Mouse (Mus musculus) bone marrow macrophage, adult 2 months (primary cell): ENCODE data around the gene Amz1.

ENCODE experiments used
- CTCF ChIP-seq: IDR thresholded peaks from 2 replicates; pipeline ENCODE4 v1.5.1; 2012; ENCODE audit warnings: low read depth, mild to moderate bottlenecking, low read length, moderate library complexity
- POLR2A ChIP-seq: IDR thresholded peaks from 2 replicates; pipeline ENCODE4 v1.6.1; 2012; ENCODE audit warnings: mild to moderate bottlenecking, low read depth, low read length, borderline replicate concordance

DNA sequence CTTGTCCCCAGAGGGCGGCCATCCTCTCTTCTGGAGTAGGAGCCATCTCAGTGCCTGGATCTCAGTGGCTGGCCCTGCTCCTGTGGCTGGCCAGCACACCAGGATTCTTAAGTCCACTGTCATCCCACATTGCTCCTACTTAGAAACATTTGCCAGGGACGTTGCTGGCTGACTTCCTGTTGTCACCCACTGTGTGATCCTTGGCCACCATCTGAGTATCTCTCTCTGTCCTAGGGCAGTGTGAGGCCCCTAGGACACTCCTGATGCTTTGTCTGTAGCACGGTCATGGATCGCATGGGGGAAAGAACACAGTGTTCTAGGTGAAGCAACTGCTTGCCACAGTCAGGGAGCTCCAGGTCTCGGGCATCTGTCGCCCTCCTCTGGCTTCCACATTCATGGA lies 13.6 kb upstream of the Amz1 start:
- TF ChIP-seq POLR2A (no peak), CTCF (no peak)
